Mouse (Mus musculus) stomach, embryonic 14.5 days (tissue): ENCODE measurements around the gene Inpp4a. TPM values are rescaled to one million over a fixed set of nuclear protein-coding genes. Genes with fewer than 3 reads are reported as not detected.

ENCODE experiments used
- ATAC-seq: fragments of 200-750 bp; cut with Nextera tagmentation; 2 replicates; pipeline ENCODE4 v1.8.0; 2017; ENCODE audit warnings: low read depth, moderate TSS enrichment; ENCODE audit not compliant: insufficient number of reproducible peaks, insufficient read depth, low FRiP score
- H3K27ac ChIP-seq: fragments of 300-500 bp; sonication (generic); 2 replicates; pipeline ENCODE4 v1.5.1; 2014; ENCODE audit warnings: mild to moderate bottlenecking, low read length, moderate library complexity, mixed read lengths
- H3K27me3 ChIP-seq: fragments of 300-500 bp; sonication (generic); 2 replicates; pipeline ENCODE4 v1.6.1; 2014; ENCODE audit warnings: low read length, control low read depth, mixed read lengths; ENCODE audit not compliant: control insufficient read depth, insufficient read depth
- H3K36me3 ChIP-seq: fragments of 300-500 bp; sonication (generic); 2 replicates; pipeline ENCODE4 v1.6.1; 2014; ENCODE audit warnings: mild to moderate bottlenecking, control low read depth, low read length, moderate library complexity, mixed read lengths; ENCODE audit not compliant: control insufficient read depth, insufficient read depth
- H3K4me1 ChIP-seq: fragments of 300-500 bp; sonication (generic); 2 replicates; pipeline ENCODE4 v1.6.1; 2014; ENCODE audit warnings: low read length, control low read depth, mixed read lengths; ENCODE audit not compliant: control insufficient read depth, insufficient read depth
- H3K4me2 ChIP-seq: fragments of 300-500 bp; sonication (generic); replicated peaks from 2 replicates; pipeline ENCODE4 v1.6.1; 2014; ENCODE audit warnings: low read depth, low read length, control low read depth
- H3K4me3 ChIP-seq: fragments of 300-500 bp; sonication (generic); 2 replicates; pipeline ENCODE4 v1.5.1; 2014; ENCODE audit warnings: low read depth, low read length, control low read depth
- H3K9ac ChIP-seq: fragments of 300-500 bp; sonication (generic); replicated peaks from 2 replicates; pipeline ENCODE4 v1.6.1; 2014; ENCODE audit warnings: low read depth, mild to moderate bottlenecking, control low read depth, low read length, moderate library complexity, mixed read lengths
- H3K9me3 ChIP-seq: fragments of 300-500 bp; sonication (generic); 2 replicates; pipeline ENCODE4 v1.6.1; 2016; ENCODE audit warnings: low read depth, low read length, control low read depth; ENCODE audit not compliant: control insufficient read depth
- WGBS: fragments of 180-500 bp; shearing (Covaris S2); extraction: QIAGEN DNeasy Blood & Tissue Kit; methylation state at CpG from one replicate; pipeline ENCODE4 v1.1.7; 2014; 5-methylcytosine and 5-hydroxymethylcytosine counted together
- polyA plus RNA-seq: library from polyadenylated mRNA; unstranded; fragments of >200 nt; fragmentation: Nextera tagmentation; extraction: Ambion mirVana; gene quantifications from 2 replicates; pipeline ENCODE4 v1.2.1, GENCODE M21; 2014

Inpp4a gene
- polyA plus RNA-seq, 1 experiment from 2014 or later, result 20.8 TPM

- 77% methylated on average over 10 of the region's 10 CpGs for WGBS
- Histone ChIP-seq H3K4me2 (no peak overlapping the region), H3K27me3 (no peaks in the 10 kb centered on the region), H3K4me3 (no peak overlapping the region), H3K9ac (no peak overlapping the region), H3K27ac (no peak overlapping the region), H3K9me3 (no peaks in the 10 kb centered on the region), H3K36me3 (no peaks in the 10 kb centered on the region; the same call in 1 of the 2 replicates), H3K4me1 (no peaks in the 10 kb centered on the region)
- ATAC-seq, result no peak
These were observed 148.9 kb downstream of the Inpp4a start for GRCm38 (mm10) chr1:37448361-37449095.

- Histone ChIP-seq H3K27ac (no peak overlapping the region), H3K9ac (no peak overlapping the region), H3K4me3 (no peak overlapping the region), H3K36me3 (peaks cover 3% of the 10 kb centered on the region; the same call in 1 of the 2 replicates), H3K27me3 (no peaks in the 10 kb centered on the region), H3K4me2 (no peak overlapping the region), H3K4me1 (no peaks in the 10 kb centered on the region), H3K9me3 (no peaks in the 10 kb centered on the region)
- ATAC-seq, result no peak
- WGBS, result 86% methylated on average over 8 of the region's 8 CpGs
These were observed 151.6 kb downstream of the Inpp4a start for GRCm38 (mm10) chr1:37451270-37451669.

- no peak for ATAC-seq
- WGBS, result 93% methylated on average over 7 of the region's 7 CpGs
These were observed 157.9 kb downstream of the Inpp4a start for GRCm38 (mm10) chr1:37457546-37457945.

More at GRCm38 (mm10) chr1:37457546-37457945, 157.9 kb downstream of the Inpp4a start:
- no peak overlapping the region for H3K27ac ChIP-seq
- H3K9ac ChIP-seq, result no peak overlapping the region
- no peaks in the 10 kb centered on the region for H3K4me1 ChIP-seq
- H3K4me2 ChIP-seq, result no peak overlapping the region
- H3K27me3 ChIP-seq, result no peaks in the 10 kb centered on the region
- no peaks in the 10 kb centered on the region for H3K9me3 ChIP-seq
- no peak overlapping the region for H3K4me3 ChIP-seq
- H3K36me3 ChIP-seq, result 0 out of 2 replicates have a peak, but pooled peaks cover 3% of the 10 kb centered on the region

Other genes with a start within 250 kb of the Inpp4a start
- 0.75 and 0.88 TPM in 2 replicates for gene Cnga3, start 85.4 kb upstream of the Inpp4a start, polyA plus RNA-seq
- 45.7 and 48.3 TPM in 2 replicates for gene Coa5, start 130.2 kb downstream of the Inpp4a start, polyA plus RNA-seq
- 139 and 151 TPM in 2 replicates for gene Unc50, start 130.3 kb downstream of the Inpp4a start, polyA plus RNA-seq
- 16.4 and 18.6 TPM in 2 replicates for gene Mgat4a, start 241.2 kb downstream of the Inpp4a start, polyA plus RNA-seq